Mouse (Mus musculus): ENCODE measurements around the gene Thrsp. TPM values are rescaled to one million over a fixed set of nuclear protein-coding genes. Genes with fewer than 3 reads are reported as not detected.

The Thrsp gene
- polyA plus RNA-seq, 2 experiments = 0.02 TPM; not detected in 1

GRCm38 (mm10) chr7:97413981-97414380 lies 3.5 kb downstream of the Thrsp start:
- no peak for TF ChIP-seq CTCF (IDR thresholded peaks at IDR 0.05; ENCODE audit: low read depth)
- no peak for TF ChIP-seq EP300 (IDR thresholded peaks at IDR 0.05; ENCODE audit: low read depth)
- Histone ChIP-seq H3K27ac (no peak overlapping the region), H3K9me3 (ENCODE audit: control insufficient read depth, low read length) (no peaks in the 10 kb centered on the region; the same call in 1 of the 2 replicates), H3K4me3 (ENCODE audit: insufficient read depth in 1 of 2, low read depth in 2 of 2, low read length in 2 of 2) (no peak overlapping the region), H3K9ac (replicated peaks) (no peak overlapping the region), H3K36me3 (replicated peaks; ENCODE audit: control insufficient read depth, insufficient read depth, low read depth) (peaks cover 11% of the 10 kb centered on the region), H3K4me2 (ENCODE audit: low read depth) (no peak overlapping the region), H3K4me1 (replicated peaks; ENCODE audit: control insufficient read depth in 2 of 2, insufficient read depth in 2 of 2, low read length in 1 of 2) (peaks cover 0 to 2% of the 10 kb centered on the region in 2 experiments; a peak in 1 of 4 replicates), H3K27me3 (ENCODE audit: control insufficient read depth, insufficient read depth, low read length) (no peaks in the 10 kb centered on the region)
- ATAC-seq (ENCODE audit: insufficient read depth) = no peak
- DNase-seq (ENCODE audit: low read depth in 3 of 3, low spot score in 3 of 3) = no peak
- WGBS (ENCODE audit: insufficient replicate concordance) = 69% methylated on average over 1 of the region's 1 CpGs

- Histone ChIP-seq H3K27me3 (ENCODE audit: control insufficient read depth, insufficient read depth, low read length) (no peaks in the 10 kb centered on the region), H3K9me3 (ENCODE audit: control insufficient read depth, low read length) (no peaks in the 10 kb centered on the region; the same call in 1 of the 2 replicates), H3K9ac (replicated peaks) (no peak overlapping the region), H3K4me1 (replicated peaks; ENCODE audit: control insufficient read depth in 2 of 2, insufficient read depth in 2 of 2, low read length in 1 of 2) (peaks cover 0 to 2% of the 10 kb centered on the region in 2 experiments; a peak in 1 of 4 replicates), H3K36me3 (replicated peaks; ENCODE audit: control insufficient read depth, insufficient read depth, low read depth) (peaks cover 13% of the 10 kb centered on the region), H3K27ac (no peak overlapping the region), H3K4me3 (ENCODE audit: insufficient read depth in 1 of 2, low read depth in 2 of 2, low read length in 2 of 2) (no peak overlapping the region), H3K4me2 (ENCODE audit: low read depth) (no peak overlapping the region)
- ATAC-seq (ENCODE audit: insufficient read depth) = no peak
- no peak for DNase-seq (ENCODE audit: low read depth in 3 of 3, low spot score in 3 of 3)
- TF ChIP-seq CTCF (IDR thresholded peaks at IDR 0.05; ENCODE audit: low read depth) = peak; percentile 49; the same call in 1 of the 2 replicates
- TF ChIP-seq EP300 (IDR thresholded peaks at IDR 0.05; ENCODE audit: low read depth) = no peak
- 65% methylated on average over 3 of the region's 3 CpGs for whole genome bisulfite sequencing (ENCODE audit: insufficient replicate concordance)
Measured at GRCm38 (mm10) chr7:97411575-97411974, 6.0 kb downstream of the Thrsp start.

- peaks cover 0 to 2% of the 10 kb centered on the region in 2 experiments; a peak in 1 of 4 replicates for H3K4me1 ChIP-seq (replicated peaks; ENCODE audit: control insufficient read depth in 2 of 2, insufficient read depth in 2 of 2, low read length in 1 of 2)
- no peak overlapping the region for H3K4me3 ChIP-seq (ENCODE audit: insufficient read depth in 1 of 2, low read depth in 2 of 2, low read length in 2 of 2)
- ATAC-seq (ENCODE audit: insufficient read depth) = no peak
- no peak for DNase-seq (ENCODE audit: low read depth in 3 of 3, low spot score in 3 of 3)
- no peak overlapping the region for H3K27ac ChIP-seq
- no peak overlapping the region for H3K4me2 ChIP-seq (ENCODE audit: low read depth)
- no peak overlapping the region for H3K9ac ChIP-seq (replicated peaks)
- TF ChIP-seq CTCF (IDR thresholded peaks at IDR 0.05; ENCODE audit: low read depth) (no peak), EP300 (IDR thresholded peaks at IDR 0.05; ENCODE audit: low read depth) (no peak)
- no peaks in the 10 kb centered on the region for H3K27me3 ChIP-seq (ENCODE audit: control insufficient read depth, insufficient read depth, low read length)
- 77% methylated on average over 2 of the region's 2 CpGs for WGBS (ENCODE audit: insufficient replicate concordance)
- peaks cover 13% of the 10 kb centered on the region for H3K36me3 ChIP-seq (replicated peaks; ENCODE audit: control insufficient read depth, insufficient read depth, low read depth)
- no peaks in the 10 kb centered on the region; the same call in 1 of the 2 replicates for H3K9me3 ChIP-seq (ENCODE audit: control insufficient read depth, low read length)
Measured at GRCm38 (mm10) chr7:97411106-97411505, 6.4 kb downstream of the Thrsp start.

GRCm38 (mm10) chr7:97407145-97407544 lies 10.4 kb downstream of the Thrsp start:
- no peak overlapping the region for H3K4me2 ChIP-seq (ENCODE audit: low read depth)
- DNase-seq (ENCODE audit: low read depth in 3 of 3, low spot score in 3 of 3) = no peak
- 81% methylated on average over 10 of the region's 10 CpGs for WGBS (ENCODE audit: insufficient replicate concordance)

GRCm38 (mm10) chr7:97399960-97400715 lies 17.4 kb downstream of the Thrsp start, which contains the start of gene Ndufc2:
Gene Ndufc2 (plus strand): TSS chr7:97400003.
- Histone ChIP-seq H3K9me3 (ENCODE audit: control insufficient read depth, low read length) (no peaks in the 10 kb centered on the region), H3K9ac (replicated peaks) (peak within 1 kb of the TSS; percentile 87), H3K27me3 (ENCODE audit: control insufficient read depth, insufficient read depth, low read length) (no peaks in the 10 kb centered on the region), H3K4me1 (replicated peaks; ENCODE audit: control insufficient read depth in 2 of 2, insufficient read depth in 2 of 2, low read length in 1 of 2) (peaks cover 9 to 15% of the 10 kb centered on the region in 2 experiments; a peak in 3 of 4 replicates), H3K27ac (peak within 1 kb of the TSS; percentile 43), H3K36me3 (replicated peaks; ENCODE audit: control insufficient read depth, insufficient read depth, low read depth) (no peaks in the 10 kb centered on the region; the same call in 1 of the 2 replicates), H3K4me2 (ENCODE audit: low read depth) (peak within 1 kb of the TSS; percentile 91), H3K4me3 (ENCODE audit: insufficient read depth in 1 of 2, low read depth in 2 of 2, low read length in 2 of 2) (peak within 1 kb of the TSS; percentile 77 to 87)
- TF ChIP-seq EP300 (IDR thresholded peaks at IDR 0.05; ENCODE audit: low read depth) (no peak), CTCF (IDR thresholded peaks at IDR 0.05; ENCODE audit: low read depth) (no peak; the same call in 1 of the 2 replicates)
- DNase-seq (ENCODE audit: low read depth in 3 of 3, low spot score in 3 of 3) (peak; percentile 61 to 68 (median 62)), ATAC-seq (ENCODE audit: insufficient read depth) (peak; percentile 89)
- WGBS (ENCODE audit: insufficient replicate concordance) = under 1% methylated on average over 54 of the region's 54 CpGs

More at GRCm38 (mm10) chr7:97407145-97407544, 10.4 kb downstream of the Thrsp start:
- ATAC-seq (ENCODE audit: insufficient read depth) = no peak
- no peak overlapping the region for H3K4me3 ChIP-seq (ENCODE audit: insufficient read depth in 1 of 2, low read depth in 2 of 2, low read length in 2 of 2)
- no peaks in the 10 kb centered on the region for H3K4me1 ChIP-seq (replicated peaks; ENCODE audit: control insufficient read depth in 2 of 2, insufficient read depth in 2 of 2, low read length in 1 of 2)
- H3K9ac ChIP-seq (replicated peaks) = no peak overlapping the region
- TF ChIP-seq CTCF (IDR thresholded peaks at IDR 0.05; ENCODE audit: low read depth) (no peak), EP300 (IDR thresholded peaks at IDR 0.05; ENCODE audit: low read depth) (no peak)
- no peaks in the 10 kb centered on the region; the same call in 1 of the 2 replicates for H3K9me3 ChIP-seq (ENCODE audit: control insufficient read depth, low read length)
- H3K27me3 ChIP-seq (ENCODE audit: control insufficient read depth, insufficient read depth, low read length) = no peaks in the 10 kb centered on the region
- H3K27ac ChIP-seq = no peak overlapping the region
- peaks cover 13% of the 10 kb centered on the region for H3K36me3 ChIP-seq (replicated peaks; ENCODE audit: control insufficient read depth, insufficient read depth, low read depth)
